Mouse (Mus musculus): ENCODE measurements around the gene Tbcc. TPM values are rescaled to one million over a fixed set of nuclear protein-coding genes. Genes with fewer than 3 reads are reported as not detected.

Gene Tbcc
- total RNA-seq, 4 experiments from 2014 or later: 26.1 to 38.4 (median 32.5) TPM

DNA sequence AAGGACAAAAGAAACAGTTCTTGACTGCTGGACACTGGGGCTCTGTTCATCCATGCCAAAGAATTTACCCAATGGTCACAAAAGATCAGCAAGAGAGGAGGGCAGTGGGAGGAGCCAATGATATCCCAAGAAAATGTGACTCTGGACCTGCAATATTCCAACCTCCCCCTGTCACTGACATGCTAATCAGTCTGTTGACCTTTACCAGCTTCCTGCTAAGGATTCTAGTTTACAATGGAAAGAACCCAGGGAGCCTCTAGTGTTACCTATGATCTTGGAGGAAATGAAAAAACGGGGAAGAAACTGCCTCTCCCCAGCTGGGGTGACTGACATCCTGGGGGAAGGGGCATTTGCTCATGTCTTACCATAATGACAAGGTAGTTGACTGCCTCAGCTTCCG is 10.5 kb downstream of the Tbcc start:
- DNase-seq (ENCODE audit: low spot score in 2 of 2): no peak

DNA sequence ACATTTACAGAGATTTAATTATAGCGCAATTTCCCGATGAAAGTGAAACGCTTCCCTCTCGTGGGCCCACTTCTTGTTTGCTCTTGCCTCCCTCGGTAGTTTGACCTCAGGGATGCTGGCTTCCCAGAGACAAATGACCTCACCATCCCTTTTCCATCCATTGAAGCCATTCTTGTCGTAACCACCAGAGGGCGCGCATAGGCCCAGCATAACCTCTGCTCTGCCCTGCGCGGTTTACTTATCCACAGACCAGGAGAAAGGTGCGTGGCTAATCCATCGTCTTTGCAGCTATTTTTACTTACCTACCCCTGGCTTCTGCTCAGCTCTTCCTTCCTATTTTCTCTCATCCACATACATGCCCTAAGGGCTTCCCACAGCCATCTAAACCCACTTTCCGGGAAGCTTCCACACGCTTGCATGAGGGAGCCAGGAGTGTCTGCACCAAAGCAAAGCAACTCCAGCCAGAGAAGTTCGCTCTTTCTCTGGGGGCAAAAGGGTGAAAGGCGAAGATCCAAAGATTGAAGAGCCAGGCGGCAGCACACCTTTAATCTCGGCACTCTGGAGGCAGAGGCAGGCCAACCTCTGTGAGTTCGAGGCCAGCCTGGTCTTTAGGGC is 13.5 kb downstream of the Tbcc start:
- peak in 1 of 2 experiments; percentile 58 for DNase-seq (ENCODE audit: low spot score in 2 of 2)

- no peak for DNase-seq (ENCODE audit: low spot score in 2 of 2)
Observed at GRCm38 (mm10) chr17:46910186-46910585, 19.7 kb downstream of the Tbcc start, which contains the start of gene Prph2. Gene Prph2, plus strand, starts transcription at chr17:46910459.

DNA sequence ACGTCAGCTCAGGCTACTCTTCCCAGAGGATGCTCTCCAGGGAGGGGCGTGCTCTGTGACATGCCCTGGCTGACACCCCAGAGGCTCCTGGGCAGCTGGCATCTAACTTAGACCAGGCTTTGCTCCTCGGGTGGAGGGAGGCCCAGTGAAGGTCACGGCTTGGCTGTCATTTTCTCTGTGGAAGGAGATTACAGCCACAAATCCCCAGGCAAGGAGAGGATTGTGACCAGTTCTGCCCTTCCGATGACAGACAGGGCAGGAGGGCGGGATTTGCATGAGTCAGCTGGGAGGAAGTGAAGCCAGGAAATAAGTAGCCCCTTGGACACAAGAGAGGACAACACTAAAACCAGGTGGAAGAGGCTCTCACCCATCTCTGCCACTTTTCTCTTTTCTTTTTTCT is 21.8 kb downstream of the Tbcc start:
- DNase-seq (ENCODE audit: low spot score in 2 of 2): no peak

GRCm38 (mm10) chr17:46915129-46915528 is 24.6 kb downstream of the Tbcc start:
- DNase-seq (ENCODE audit: low spot score in 2 of 2): no peak

DNA sequence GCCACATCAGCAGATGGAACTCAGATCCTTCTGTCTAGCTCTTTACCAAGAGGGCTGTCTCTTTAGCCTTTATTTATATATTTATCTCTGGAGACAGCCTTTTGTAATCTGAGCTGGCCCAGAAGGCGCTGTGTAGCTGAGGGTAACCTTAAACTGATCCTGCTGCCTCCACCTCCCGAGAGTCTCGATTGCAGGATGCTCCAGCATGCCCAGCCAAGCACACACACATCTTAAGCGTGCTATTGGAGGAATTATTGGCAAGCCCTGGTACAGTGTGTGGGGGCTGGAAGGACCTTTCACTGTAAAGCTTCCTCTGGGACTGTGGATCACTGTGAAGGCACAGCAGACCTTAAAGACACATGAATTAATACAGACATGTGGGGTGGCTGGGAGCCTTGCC is 28.5 kb downstream of the Tbcc start:
- no peak for DNase-seq (ENCODE audit: low spot score in 2 of 2)

- no peak for DNase-seq (ENCODE audit: low spot score in 2 of 2)
Observed at GRCm38 (mm10) chr17:46920855-46921254, 30.4 kb downstream of the Tbcc start.

GRCm38 (mm10) chr17:46926192-46926591 is 35.7 kb downstream of the Tbcc start:
- no peak for DNase-seq (ENCODE audit: low spot score in 2 of 2)

- DNase-seq (ENCODE audit: low spot score in 2 of 2): no peak
Observed at GRCm38 (mm10) chr17:46926941-46927340, 36.5 kb downstream of the Tbcc start.

DNA sequence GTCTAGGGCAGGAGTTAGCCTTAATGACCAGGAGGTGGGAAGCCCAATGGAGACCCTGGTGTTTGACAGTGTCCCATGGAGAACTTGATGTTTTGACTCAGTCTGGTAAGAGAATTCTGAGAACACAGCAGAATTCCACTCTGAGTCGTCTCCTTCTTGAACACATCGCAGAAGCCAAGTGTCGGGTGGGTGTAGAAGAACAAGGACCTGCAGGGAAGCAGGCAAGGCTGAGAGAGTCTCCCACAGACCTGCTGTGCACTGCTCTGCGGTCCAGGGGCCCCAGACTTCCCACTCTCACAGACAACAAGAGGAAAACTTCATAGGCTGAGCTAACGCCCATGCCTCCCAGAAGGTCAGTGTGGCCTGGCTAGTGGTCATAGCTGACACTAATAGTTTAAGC is 37.3 kb downstream of the Tbcc start:
- DNase-seq (ENCODE audit: low spot score in 2 of 2): peak in 1 of 2 experiments; percentile 53

DNA sequence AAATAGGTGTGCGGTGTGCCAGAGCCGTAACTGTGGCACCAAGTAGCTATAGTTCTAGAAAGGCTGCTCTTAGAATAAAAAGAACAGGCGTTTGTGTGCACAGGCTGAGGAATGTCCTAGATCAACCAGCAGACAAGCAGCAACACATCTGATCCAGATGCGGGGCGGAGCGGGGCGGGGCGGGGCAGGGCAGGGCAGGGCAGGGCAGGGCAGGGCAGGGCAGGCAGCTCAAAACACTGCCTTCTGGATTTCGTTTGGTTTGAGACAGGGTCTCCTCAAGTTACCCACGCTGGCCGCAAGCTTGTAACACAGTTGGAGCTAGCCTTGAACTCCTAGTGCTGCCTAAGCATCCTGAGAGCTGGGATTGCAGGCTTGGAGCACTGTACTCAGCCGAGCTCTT is 38.8 kb downstream of the Tbcc start:
- DNase-seq (ENCODE audit: low spot score in 2 of 2): no peak

GRCm38 (mm10) chr17:46929897-46930296 is 39.4 kb downstream of the Tbcc start:
- no peak for DNase-seq (ENCODE audit: low spot score in 2 of 2)

DNA sequence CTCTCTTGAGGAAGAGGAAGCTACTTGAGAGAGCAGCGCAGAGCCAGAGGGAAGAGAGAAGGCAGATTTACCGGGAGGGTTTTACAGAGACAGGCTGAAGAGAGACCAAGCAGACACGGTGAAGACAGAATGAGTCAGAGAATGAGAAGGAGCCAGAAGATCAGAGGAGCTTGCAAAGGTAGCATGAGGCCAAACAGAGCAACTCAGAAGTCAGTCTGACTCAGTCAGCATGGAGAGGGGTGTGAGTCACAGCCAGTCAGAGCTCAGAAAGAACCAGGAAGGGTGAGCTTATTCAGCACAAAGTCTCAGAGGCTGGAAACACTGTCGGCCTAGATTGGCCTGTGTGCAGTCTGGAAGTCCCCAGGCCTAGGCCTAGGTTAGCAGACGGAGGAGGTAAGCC is 42.5 kb downstream of the Tbcc start:
- peak; percentile 31 to 65 for DNase-seq (ENCODE audit: low spot score in 2 of 2)

GRCm38 (mm10) chr17:46933557-46934348 is 43.3 kb downstream of the Tbcc start:
- DNase-seq (ENCODE audit: low spot score in 2 of 2): peak in 1 of 2 experiments; percentile 47

DNA sequence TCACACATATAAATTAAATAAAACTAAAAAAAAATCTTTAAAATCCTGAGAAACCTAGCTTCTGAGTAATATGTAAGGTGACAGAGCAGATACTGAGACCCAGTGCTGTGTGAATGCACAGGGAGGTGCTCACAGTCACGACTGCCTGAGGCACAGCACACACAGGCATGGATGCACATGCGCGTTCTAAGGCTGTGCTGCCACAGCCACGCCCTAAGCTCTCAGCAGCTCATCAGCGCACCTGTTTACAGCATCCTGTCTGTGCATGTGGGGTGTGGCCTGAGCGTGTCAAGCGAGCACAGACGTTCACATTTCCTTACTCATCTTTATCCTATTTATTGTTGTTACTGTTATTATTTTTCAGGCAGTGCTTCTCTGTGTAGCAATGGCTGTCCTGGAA is 50.0 kb downstream of the Tbcc start:
- DNase-seq (ENCODE audit: low spot score in 2 of 2): no peak

Other genes with a start within 250 kb of the Tbcc start
- 10 to 100 TPM; 20.8 to 23.4 (median 22.5) TPM for gene Klc4, start 244.7 kb upstream of the Tbcc start, total RNA-seq (2022)
- 10 to 100 TPM; 54.2 to 66.0 (median 59.1) TPM for gene Mrpl2, start 244.5 kb upstream of the Tbcc start, total RNA-seq (2022)
- gene Cul7, start 240.3 kb upstream of the Tbcc start, total RNA-seq (2022): 10 to 100 TPM; 28.0 to 33.6 (median 32.5) TPM
- gene Rrp36, start 216.3 kb upstream of the Tbcc start, total RNA-seq (2022): 10 to 100 TPM; 16.6 to 19.3 (median 17.9) TPM
- gene Mea1, start 211.9 kb upstream of the Tbcc start, total RNA-seq (2022): 100 to 1,000 TPM; 108 to 117 (median 113) TPM
- gene Klhdc3, start 209.8 kb upstream of the Tbcc start, total RNA-seq (2022): 100 to 1,000 TPM; 175 to 193 (median 189) TPM
- gene Ppp2r5d, start 185.6 kb upstream of the Tbcc start, total RNA-seq (2022): 10 to 100 TPM; 90.0 to 95.9 (median 92.0) TPM
- 10 to 100 TPM; 43.0 to 46.5 (median 45.4) TPM for gene Pex6, start 179.2 kb upstream of the Tbcc start, total RNA-seq (2022)
- gene Gnmt, start 161.5 kb upstream of the Tbcc start, total RNA-seq (2022): under 1 TPM in 3 of 4 experiments, not detected in 1; 0.43 to 0.74 (median 0.63) TPM
- gene Cnpy3, start 138.5 kb upstream of the Tbcc start, total RNA-seq (2022): 10 to 100 TPM; 66.8 to 75.9 (median 71.0) TPM
- gene Ptcra, start 127.0 kb upstream of the Tbcc start, total RNA-seq (2022): under 1 TPM in 2 of 4 experiments, not detected in 2; 0.28 to 0.46 TPM
- gene 2310039H08Rik, start 118.0 kb upstream of the Tbcc start, total RNA-seq (2022): 1 to 10 TPM; 6.4 to 6.9 (median 6.7) TPM
- 10 to 100 TPM; 39.0 to 54.3 (median 41.4) TPM for gene Rpl7l1, start 108.0 kb upstream of the Tbcc start, total RNA-seq (2022)
- 10 to 100 TPM; 54.4 to 63.1 (median 59.4) TPM for gene Bicral, start 32.2 kb upstream of the Tbcc start, total RNA-seq (2022)
- gene Prph2, start 19.8 kb downstream of the Tbcc start, total RNA-seq (2022): under 1 TPM in 1 of 4 experiments, not detected in 3; 0.13 TPM
- gene Ubr2, start 119.9 kb downstream of the Tbcc start, total RNA-seq (2022): 10 to 100 TPM; 52.1 to 58.3 (median 57.0) TPM